Mouse (Mus musculus): ENCODE data around the gene Syngr2. TPM values are rescaled to one million over a fixed set of nuclear protein-coding genes. Genes with fewer than 3 reads are reported as not detected.

Gene Syngr2
- total RNA-seq (2023), result 100 to 1,000 TPM in 1 of 2 experiments, 10 to 100 TPM in 1; 97.8 to 110 TPM

GRCm38 (mm10) chr11:117809407-117810311 lies at the start of gene Syngr2, which contains the start of gene Gm20708:
Syngr2 (plus strand) TSS chr11:117809668.
Gm20708 (plus strand) TSS chr11:117809668.

GRCm38 (mm10) chr11:117781993-117782704 lies 27.3 kb upstream of the Syngr2 start, which contains the start of the genes Tmc8 and Tmc6:
Tmc8 (plus strand) TSS chr11:117782076.
Tmc6 (minus strand) TSS chr11:117782198.

GRCm38 (mm10) chr11:117797511-117798159 lies 11.8 kb upstream of the Syngr2 start, which contains the start of gene 6030468B19Rik:
6030468B19Rik (plus strand) TSS chr11:117797660.

GRCm38 (mm10) chr11:117825333-117826101 lies 16.0 kb downstream of the Syngr2 start, which contains the start of the genes Afmid and Tk1:
Afmid (plus strand) TSS chr11:117825924.
Tk1 (minus strand) TSS chr11:117826092.

GRCm38 (mm10) chr11:117848985-117849671 lies 39.7 kb downstream of the Syngr2 start, which contains the start of gene Birc5:
Birc5 (plus strand) TSS chr11:117849251.

GRCm38 (mm10) chr11:117860601-117861000 lies 51.1 kb downstream of the Syngr2 start, which contains the start of gene Tmem235:
Tmem235 (plus strand) TSS chr11:117860752.

Other genes with a start within 250 kb of the Syngr2 start
- gene Tnrc6c, start 155.4 kb upstream of the Syngr2 start, total RNA-seq (2023), result 10 to 100 TPM; 35.3 to 36.0 TPM
- gene Tmc8, start 27.6 kb upstream of the Syngr2 start, total RNA-seq (2023), result 10 to 100 TPM; 41.3 to 45.7 TPM
- 100 to 1,000 TPM; 102 to 134 TPM for gene Tmc6, start 27.5 kb upstream of the Syngr2 start, total RNA-seq (2023)
- 1 to 10 TPM in 1 of 2 experiments, not detected in 1; 1.4 TPM for gene 6030468B19Rik, start 12.0 kb upstream of the Syngr2 start, total RNA-seq (2023)
- 1 to 10 TPM in 1 of 2 experiments, under 1 TPM in 1; 0.60 to 2.2 TPM for gene Gm20708, start within 50 bp of the Syngr2 start, total RNA-seq (2023)
- 1 to 10 TPM; 3.5 to 4.6 TPM for gene Afmid, start 16.3 kb downstream of the Syngr2 start, total RNA-seq (2023)
- gene Tk1, start 16.4 kb downstream of the Syngr2 start, total RNA-seq (2023), result 10 to 100 TPM; 65.5 to 67.7 TPM
- 10 to 100 TPM; 70.2 to 73.7 TPM for gene Birc5, start 39.6 kb downstream of the Syngr2 start, total RNA-seq (2023)
- not detected for gene Tmem235, start 51.1 kb downstream of the Syngr2 start, total RNA-seq (2023)
- gene Tha1, start 63.8 kb downstream of the Syngr2 start, total RNA-seq (2023), result under 1 TPM in 1 of 2 experiments, not detected in 1; 0.51 TPM
- 10 to 100 TPM; 28.6 to 40.3 TPM for gene Socs3, start 160.4 kb downstream of the Syngr2 start, total RNA-seq (2023)
- gene Pgs1, start 176.6 kb downstream of the Syngr2 start, total RNA-seq (2023), result 10 to 100 TPM; 85.9 to 87.7 TPM

All from neutrophil, adult 59 days (primary cell).